Mouse (Mus musculus): ENCODE data around the gene Ptpn7. TPM values are rescaled to one million over a fixed set of nuclear protein-coding genes. Genes with fewer than 3 reads are reported as not detected.
A peak's percentile ranks its signal among the peaks of the same experiment; 100 is the strongest.

The Ptpn7 gene
- polyA plus RNA-seq, 1 experiment from 2014 or later = 1.1 TPM

DNA sequence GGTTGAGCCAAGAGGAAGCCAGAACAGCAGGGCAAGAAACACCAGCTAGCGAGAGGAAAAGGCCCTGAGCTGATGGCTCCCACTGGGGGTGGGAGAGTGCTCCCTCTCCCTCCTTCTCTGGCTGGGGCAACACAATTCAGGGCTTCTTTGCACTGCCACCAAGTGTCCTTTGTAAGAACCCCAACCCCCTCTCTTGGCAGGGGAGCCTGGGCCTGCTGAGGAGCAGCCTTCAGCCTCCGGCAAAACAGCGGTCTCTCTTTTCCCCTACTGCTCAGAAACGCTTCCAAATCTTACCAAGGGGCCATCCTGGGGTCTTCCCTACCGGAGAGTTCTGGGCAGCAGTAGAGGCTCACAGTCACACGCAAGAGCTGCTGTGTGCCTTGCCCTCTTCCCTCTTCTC lies 30.2 kb downstream of the Ptpn7 start:
- no peaks in the 10 kb centered on the region for H3K9me3 ChIP-seq
- H3K4me1 ChIP-seq = peaks cover 11% of the 10 kb centered on the region
- WGBS = 38% methylated on average over 6 of the region's 6 CpGs
- no peak overlapping the region for H3K4me3 ChIP-seq
- H3K4me2 ChIP-seq (replicated peaks) = no peak overlapping the region
- H3K36me3 ChIP-seq = no peaks in the 10 kb centered on the region
- H3K27ac ChIP-seq (replicated peaks) = no peak overlapping the region
- H3K9ac ChIP-seq (replicated peaks) = no peak overlapping the region
- ATAC-seq (ENCODE audit: low FRiP score, low read depth) = no peak
- H3K27me3 ChIP-seq = no peaks in the 10 kb centered on the region; the same call in 1 of the 2 replicates

DNA sequence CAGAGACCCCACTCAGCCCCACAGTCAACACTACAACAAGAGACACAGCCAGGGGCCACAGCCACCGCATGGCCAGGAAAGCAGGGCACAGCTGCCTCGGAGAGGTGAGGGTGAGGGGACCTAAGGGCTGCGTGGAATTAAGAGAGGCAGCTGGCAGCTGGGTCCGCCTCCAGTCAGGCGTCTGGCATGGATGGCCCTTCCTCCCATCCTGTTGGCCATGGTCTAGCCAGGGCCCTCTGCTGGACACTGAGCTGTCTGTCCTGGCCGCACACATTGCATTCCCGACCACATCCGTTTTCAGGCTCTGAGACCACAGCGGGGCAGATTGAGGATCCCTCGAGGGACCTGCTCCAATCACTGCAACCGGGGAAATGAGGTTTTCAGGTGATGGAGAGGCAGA lies 34.9 kb downstream of the Ptpn7 start, which contains the start of gene Gpr37l1:
Gene Gpr37l1, minus strand, starts transcription at position 247 of the 400 bp plus-strand sequence.
- no peaks in the 10 kb centered on the region for H3K4me1 ChIP-seq
- no peak within 1 kb of the TSS for H3K27ac ChIP-seq (replicated peaks)
- WGBS = 69% methylated on average over 11 of the region's 11 CpGs
- no peak for ATAC-seq (ENCODE audit: low FRiP score, low read depth)
- H3K36me3 ChIP-seq = no peaks in the 10 kb centered on the region
- no peak within 1 kb of the TSS for H3K4me2 ChIP-seq (replicated peaks)
- H3K9ac ChIP-seq (replicated peaks) = no peak within 1 kb of the TSS
- no peak within 1 kb of the TSS for H3K4me3 ChIP-seq
- H3K27me3 ChIP-seq = no peaks in the 10 kb centered on the region; the same call in 1 of the 2 replicates
- no peaks in the 10 kb centered on the region for H3K9me3 ChIP-seq

DNA sequence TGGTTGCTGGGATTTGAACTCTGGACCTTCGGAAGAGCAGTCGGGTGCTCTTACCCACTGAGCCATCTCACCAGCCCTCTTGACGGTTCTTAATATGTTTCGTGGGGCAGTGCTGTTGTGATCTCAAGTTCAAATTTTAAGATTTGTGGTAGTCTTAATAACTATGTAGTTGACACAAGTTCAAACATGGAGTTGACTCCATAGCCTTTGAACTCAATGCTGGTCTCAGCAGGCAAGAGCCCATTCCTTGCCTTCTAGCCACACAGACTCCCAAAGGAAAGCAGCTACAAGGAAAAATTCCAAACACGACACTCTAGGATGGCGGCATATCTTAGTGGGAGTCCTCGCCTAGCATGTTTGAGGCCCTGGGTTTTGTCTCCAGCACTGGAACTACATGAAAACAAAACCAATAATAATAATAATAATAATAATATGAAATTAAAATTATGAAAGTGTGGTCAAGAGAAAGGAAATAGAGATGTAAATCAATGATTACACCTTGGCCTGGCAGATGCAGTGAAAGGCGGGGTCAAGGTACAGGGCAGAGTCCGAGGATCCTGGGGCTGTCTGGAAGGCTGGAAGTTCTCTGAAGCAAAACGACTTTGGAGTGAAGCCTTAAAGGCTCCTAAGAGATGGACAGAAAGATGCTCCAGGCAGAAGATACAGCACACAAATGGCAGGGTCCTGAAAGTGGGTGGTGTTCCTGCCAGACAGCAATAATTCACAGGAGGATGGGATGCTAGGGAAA lies 36.1 kb downstream of the Ptpn7 start:
- Histone ChIP-seq H3K4me2 (replicated peaks) (no peak overlapping the region), H3K27ac (replicated peaks) (no peak overlapping the region), H3K4me3 (no peak overlapping the region), H3K9ac (replicated peaks) (no peak overlapping the region), H3K36me3 (no peaks in the 10 kb centered on the region), H3K4me1 (no peaks in the 10 kb centered on the region), H3K9me3 (no peaks in the 10 kb centered on the region), H3K27me3 (no peaks in the 10 kb centered on the region; the same call in 1 of the 2 replicates)
- 92% methylated on average over 10 of the region's 10 CpGs for WGBS
- no peak for ATAC-seq (ENCODE audit: low FRiP score, low read depth)

DNA sequence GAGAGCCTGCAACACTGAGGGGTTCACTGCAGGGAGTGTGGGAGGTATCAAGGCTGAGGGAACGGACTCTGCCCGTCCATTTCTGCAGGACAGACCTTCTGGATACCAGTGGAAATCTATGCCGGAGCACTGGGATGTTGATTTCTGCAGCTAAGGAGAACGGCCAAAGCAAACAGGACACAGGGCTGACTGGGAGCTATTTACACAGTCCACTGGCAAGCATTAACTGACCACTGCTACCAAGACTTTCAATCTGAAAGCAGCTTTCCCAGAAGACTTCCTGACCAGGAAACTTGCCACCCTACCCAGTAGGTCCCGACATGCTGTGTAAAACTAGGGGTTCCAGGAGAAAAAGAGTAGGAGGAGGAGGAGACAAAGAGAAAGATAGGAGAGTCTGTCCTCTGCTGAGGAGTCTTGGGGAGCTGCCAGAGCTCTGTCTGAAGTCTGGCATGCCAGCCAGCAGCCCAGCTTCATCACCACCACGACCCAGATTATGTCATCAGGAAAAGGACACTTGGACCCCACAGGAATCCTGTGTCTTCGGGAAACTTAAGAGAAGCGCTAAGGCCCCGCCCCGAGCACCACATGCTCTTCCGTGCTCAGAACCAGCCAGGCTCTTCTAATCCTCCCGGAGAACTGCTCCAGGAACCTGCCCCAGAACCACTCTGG lies 37.2 kb downstream of the Ptpn7 start:
- no peaks in the 10 kb centered on the region for H3K9me3 ChIP-seq
- no peaks in the 10 kb centered on the region for H3K36me3 ChIP-seq
- no peak overlapping the region for H3K9ac ChIP-seq (replicated peaks)
- 52% methylated on average over 12 of the region's 12 CpGs for WGBS
- no peak overlapping the region for H3K27ac ChIP-seq (replicated peaks)
- no peak overlapping the region for H3K4me2 ChIP-seq (replicated peaks)
- no peaks in the 10 kb centered on the region; the same call in 1 of the 2 replicates for H3K27me3 ChIP-seq
- H3K4me1 ChIP-seq = no peaks in the 10 kb centered on the region
- H3K4me3 ChIP-seq = no peak overlapping the region
- ATAC-seq (ENCODE audit: low FRiP score, low read depth) = no peak

- H3K4me2 ChIP-seq (replicated peaks) = no peak overlapping the region
- ATAC-seq (ENCODE audit: low FRiP score, low read depth) = no peak
- no peak overlapping the region for H3K9ac ChIP-seq (replicated peaks)
- no peaks in the 10 kb centered on the region for H3K4me1 ChIP-seq
- no peaks in the 10 kb centered on the region for H3K36me3 ChIP-seq
- no peak overlapping the region for H3K4me3 ChIP-seq
- no peaks in the 10 kb centered on the region; the same call in 1 of the 2 replicates for H3K27me3 ChIP-seq
- 79% methylated on average over 10 of the region's 10 CpGs for WGBS
- H3K9me3 ChIP-seq = no peaks in the 10 kb centered on the region
- H3K27ac ChIP-seq (replicated peaks) = no peak overlapping the region
These were observed 37.8 kb downstream of the Ptpn7 start for GRCm38 (mm10) chr1:135170299-135170698.

DNA sequence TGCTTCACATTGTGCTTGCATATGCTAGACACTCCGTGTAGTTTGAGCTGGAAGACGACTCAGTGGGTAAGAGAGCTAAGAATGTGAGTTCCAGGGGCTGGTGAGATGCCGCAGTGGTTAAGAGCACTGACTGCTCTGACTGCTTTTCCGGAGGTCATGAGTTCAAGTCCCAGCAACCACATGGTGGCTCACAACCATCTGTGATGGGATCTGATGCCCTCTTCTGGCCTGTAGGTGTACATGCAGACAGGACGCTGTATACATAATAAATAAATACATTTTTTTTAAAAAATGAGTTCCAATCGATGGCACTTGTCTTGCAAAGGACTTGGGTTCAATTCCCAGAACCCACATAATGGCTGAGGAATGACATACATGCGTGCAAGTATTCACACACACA lies 38.7 kb downstream of the Ptpn7 start:
- Histone ChIP-seq H3K27me3 (no peaks in the 10 kb centered on the region; the same call in 1 of the 2 replicates), H3K4me1 (no peaks in the 10 kb centered on the region), H3K36me3 (no peaks in the 10 kb centered on the region), H3K27ac (replicated peaks) (no peak overlapping the region), H3K9me3 (no peaks in the 10 kb centered on the region), H3K4me3 (no peak overlapping the region), H3K9ac (replicated peaks) (no peak overlapping the region), H3K4me2 (replicated peaks) (no peak overlapping the region)
- WGBS = 82% methylated on average over 7 of the region's 7 CpGs
- ATAC-seq (ENCODE audit: low FRiP score, low read depth) = no peak

GRCm38 (mm10) chr1:135171984-135172383 lies 39.5 kb downstream of the Ptpn7 start:
- peak; percentile 77 for ATAC-seq (ENCODE audit: low FRiP score, low read depth)

DNA sequence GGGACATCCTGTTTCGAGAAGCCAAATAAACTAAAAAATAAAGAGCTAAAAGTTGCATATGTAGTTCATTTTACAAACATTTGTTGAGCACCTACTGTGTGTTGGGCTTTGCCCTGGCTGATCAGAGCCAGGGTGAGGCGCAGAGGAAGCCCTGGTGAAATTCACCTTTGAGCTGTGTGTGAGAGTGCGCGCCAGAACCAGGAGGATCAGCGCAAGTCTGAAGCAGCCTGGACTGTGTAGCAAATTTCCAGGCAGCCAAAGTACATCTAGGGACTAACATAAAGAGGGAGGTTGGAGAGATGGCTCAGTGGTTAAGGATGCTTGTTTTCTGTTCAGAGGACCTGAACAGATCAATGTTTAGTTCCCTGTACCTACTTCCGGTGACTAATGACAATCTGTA lies 40.8 kb downstream of the Ptpn7 start:
- Histone ChIP-seq H3K9me3 (no peaks in the 10 kb centered on the region), H3K4me2 (replicated peaks) (no peak overlapping the region), H3K27me3 (no peaks in the 10 kb centered on the region), H3K27ac (replicated peaks) (no peak overlapping the region), H3K4me3 (no peak overlapping the region), H3K4me1 (no peaks in the 10 kb centered on the region), H3K36me3 (no peaks in the 10 kb centered on the region), H3K9ac (replicated peaks) (no peak overlapping the region)
- 88% methylated on average over 6 of the region's 6 CpGs for WGBS
- ATAC-seq (ENCODE audit: low FRiP score, low read depth) = no peak

More at GRCm38 (mm10) chr1:135171984-135172383, 39.5 kb downstream of the Ptpn7 start:
- 56% methylated on average over 6 of the region's 6 CpGs for WGBS
- no peaks in the 10 kb centered on the region for H3K36me3 ChIP-seq
- no peak overlapping the region for H3K4me2 ChIP-seq (replicated peaks)
- no peak overlapping the region for H3K27ac ChIP-seq (replicated peaks)
- no peak overlapping the region for H3K4me3 ChIP-seq
- no peaks in the 10 kb centered on the region for H3K4me1 ChIP-seq
- H3K27me3 ChIP-seq = no peaks in the 10 kb centered on the region; the same call in 1 of the 2 replicates
- no peak overlapping the region for H3K9ac ChIP-seq (replicated peaks)
- H3K9me3 ChIP-seq = no peaks in the 10 kb centered on the region

DNA sequence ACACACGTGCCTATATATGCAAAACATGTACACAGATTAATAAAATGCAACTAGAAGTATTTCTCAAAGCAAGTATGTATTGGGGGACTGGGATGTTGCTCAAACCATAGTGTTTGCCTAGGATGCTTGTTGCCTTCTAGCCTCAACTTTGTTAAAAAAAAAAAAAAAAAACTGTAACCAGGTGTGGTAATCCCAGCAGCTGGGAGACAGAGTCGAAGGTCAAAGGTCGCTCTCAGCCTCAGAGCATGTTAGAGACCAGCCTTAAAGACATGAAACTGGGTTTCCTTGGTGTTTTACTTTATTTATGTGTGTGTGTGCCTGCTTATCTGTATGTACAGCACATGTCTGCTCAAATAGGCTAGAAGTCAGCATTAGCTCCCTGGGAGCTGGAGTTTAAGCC lies 42.7 kb downstream of the Ptpn7 start:
- H3K4me1 ChIP-seq = no peaks in the 10 kb centered on the region
- H3K27me3 ChIP-seq = no peaks in the 10 kb centered on the region
- no peaks in the 10 kb centered on the region for H3K9me3 ChIP-seq
- H3K9ac ChIP-seq (replicated peaks) = no peak overlapping the region
- WGBS = 80% methylated on average over 3 of the region's 3 CpGs
- no peak overlapping the region for H3K4me2 ChIP-seq (replicated peaks)
- H3K4me3 ChIP-seq = no peak overlapping the region
- no peak for ATAC-seq (ENCODE audit: low FRiP score, low read depth)
- H3K27ac ChIP-seq (replicated peaks) = no peak overlapping the region
- H3K36me3 ChIP-seq = no peaks in the 10 kb centered on the region

DNA sequence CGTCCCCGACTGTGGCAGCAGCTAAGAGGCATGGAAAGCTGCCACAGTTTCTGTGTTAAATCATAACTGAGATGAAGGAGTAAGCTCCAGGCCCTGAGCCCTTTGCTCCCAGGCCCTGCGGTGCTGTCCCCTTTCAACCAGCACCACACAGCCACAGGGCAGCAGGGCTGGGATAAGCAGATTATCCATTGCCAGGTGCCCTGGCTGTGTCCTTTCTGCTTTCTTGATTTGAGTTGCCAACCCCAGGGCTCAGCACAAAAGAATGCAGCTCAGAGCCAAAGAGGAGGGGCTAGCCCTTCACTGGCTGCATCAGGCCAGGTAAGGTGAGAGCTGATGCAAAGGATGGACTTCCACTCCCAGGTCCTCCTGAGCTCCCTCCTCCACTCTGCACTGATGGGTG lies 45.2 kb downstream of the Ptpn7 start:
- WGBS = 74% methylated on average over 3 of the region's 3 CpGs
- no peak for ATAC-seq (ENCODE audit: low FRiP score, low read depth)
- H3K36me3 ChIP-seq = no peaks in the 10 kb centered on the region

GRCm38 (mm10) chr1:135178863-135179262 lies 46.4 kb downstream of the Ptpn7 start:
- no peak for ATAC-seq (ENCODE audit: low FRiP score, low read depth)
- Histone ChIP-seq H3K4me2 (replicated peaks) (no peak overlapping the region), H3K9ac (replicated peaks) (no peak overlapping the region), H3K9me3 (no peaks in the 10 kb centered on the region), H3K36me3 (no peaks in the 10 kb centered on the region), H3K4me3 (no peak overlapping the region), H3K27me3 (no peaks in the 10 kb centered on the region), H3K4me1 (no peaks in the 10 kb centered on the region), H3K27ac (replicated peaks) (no peak overlapping the region)
- 89% methylated on average over 7 of the region's 7 CpGs for WGBS

More for the DNA sequence above, 45.2 kb downstream of the Ptpn7 start:
- Histone ChIP-seq H3K9me3 (no peaks in the 10 kb centered on the region), H3K4me1 (no peaks in the 10 kb centered on the region), H3K27me3 (no peaks in the 10 kb centered on the region), H3K27ac (replicated peaks) (no peak overlapping the region), H3K4me2 (replicated peaks) (no peak overlapping the region), H3K4me3 (no peak overlapping the region), H3K9ac (replicated peaks) (no peak overlapping the region)

DNA sequence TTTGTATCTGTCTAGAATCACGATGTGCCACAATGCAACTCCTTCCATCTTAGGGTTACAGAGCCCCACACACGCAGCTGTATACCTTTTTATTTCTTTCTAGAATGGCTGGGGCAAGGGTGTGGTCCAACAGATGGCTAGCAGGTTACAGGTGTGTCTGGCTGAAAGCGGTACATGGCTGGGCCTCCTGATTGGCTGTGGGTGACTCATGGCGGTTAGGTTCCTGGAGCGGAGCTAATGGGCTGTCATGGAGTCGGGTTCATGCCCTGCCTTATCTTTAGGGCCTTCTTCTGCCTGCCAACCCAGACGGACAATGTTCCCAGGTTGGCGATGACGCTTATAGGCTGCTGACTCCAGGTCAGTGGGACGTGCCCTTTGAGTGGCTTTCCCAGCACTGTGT lies 48.3 kb downstream of the Ptpn7 start:
- Histone ChIP-seq H3K4me2 (replicated peaks) (no peak overlapping the region), H3K4me1 (no peaks in the 10 kb centered on the region), H3K9ac (replicated peaks) (no peak overlapping the region), H3K9me3 (no peaks in the 10 kb centered on the region), H3K4me3 (no peak overlapping the region), H3K36me3 (no peaks in the 10 kb centered on the region), H3K27ac (replicated peaks) (no peak overlapping the region), H3K27me3 (no peaks in the 10 kb centered on the region)
- WGBS = 91% methylated on average over 10 of the region's 10 CpGs
- no peak for ATAC-seq (ENCODE audit: low FRiP score, low read depth)

All from midbrain, embryonic 12.5 days (tissue).